Mouse (Mus musculus) spleen, adult 2 months (tissue): ENCODE measurements around the gene Fbxl13.

Source experiments
- CTCF ChIP-seq: fragments of 200-500 bp; IDR thresholded peaks from 2 replicates; pipeline ENCODE4 v1.5.1; 2011; ENCODE audit warnings: mild to moderate bottlenecking, inconsistent platforms; ENCODE audit not compliant: insufficient read depth, insufficient read length, insufficient replicate concordance; ENCODE audit errors: extremely low read depth
- POLR2A ChIP-seq: fragments of 200-500 bp; IDR thresholded peaks from 2 replicates; pipeline ENCODE4 v1.6.1; 2011; ENCODE audit warnings: low read depth, low read length, inconsistent platforms

DNA sequence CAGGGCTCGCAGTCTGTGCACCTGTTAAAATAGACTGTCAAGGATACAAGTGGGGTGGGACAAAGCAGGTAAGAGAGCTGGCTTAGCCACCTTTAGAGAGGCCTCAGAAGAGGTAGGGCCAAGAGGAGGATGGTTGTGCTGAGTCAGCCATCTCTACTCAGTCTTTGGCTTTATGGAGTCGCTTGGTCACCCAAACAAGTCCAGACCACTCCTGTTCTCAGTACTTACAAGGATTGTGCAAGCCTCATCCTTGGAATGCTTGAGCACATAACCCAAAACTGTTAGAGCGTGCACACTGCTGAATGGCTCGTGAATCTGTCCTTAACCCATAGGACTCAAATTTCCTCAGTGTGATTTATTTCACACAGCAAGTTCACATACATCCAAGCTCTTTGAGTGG lies 91.7 kb downstream of the Fbxl13 start:
- TF ChIP-seq CTCF (no peak), POLR2A (no peak)
